Mouse (Mus musculus) retina, adult 2 months (tissue): ENCODE results near the gene Sft2d2.

Experiments used
- DNase-seq: peaks from one replicate; pipeline ENCODE4 v3.0.0-alpha.2; 2012; ENCODE audit warnings: low read depth, low spot score

Gene Sft2d2

DNA sequence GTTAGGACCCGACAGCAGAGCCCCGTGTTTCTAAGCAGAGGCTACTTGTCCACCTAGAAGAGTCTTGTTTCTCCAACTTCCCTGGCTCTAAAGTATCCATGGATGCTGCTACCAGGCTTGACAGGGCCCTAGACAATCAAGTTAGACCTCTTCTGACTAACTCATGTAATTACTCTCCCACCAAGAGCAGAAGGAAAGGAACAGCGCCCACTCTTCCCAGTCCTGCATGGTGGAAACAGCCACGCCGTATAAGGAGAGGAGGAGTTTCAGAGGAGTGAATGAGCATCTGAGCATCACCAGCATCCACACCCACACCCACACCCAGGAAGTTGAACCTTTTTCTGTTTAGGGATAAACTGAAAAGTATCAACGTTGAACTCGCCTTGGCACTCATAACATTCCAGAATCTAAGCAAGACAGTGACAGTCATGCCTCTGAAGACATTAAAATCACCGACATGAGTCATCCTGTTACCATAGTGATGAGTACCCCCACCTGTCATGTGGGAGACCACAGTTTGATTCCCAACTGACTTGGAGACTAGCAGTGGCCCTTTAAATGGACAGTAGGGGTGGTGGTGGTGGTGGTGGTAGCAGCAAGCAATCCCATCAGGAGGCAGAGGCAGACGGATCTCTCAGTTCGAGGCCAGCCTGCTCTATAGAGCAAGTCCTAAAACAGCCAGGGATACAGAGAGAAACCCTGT, 3.5 kb downstream of the Sft2d2 start:
- DNase-seq = no peak

DNA sequence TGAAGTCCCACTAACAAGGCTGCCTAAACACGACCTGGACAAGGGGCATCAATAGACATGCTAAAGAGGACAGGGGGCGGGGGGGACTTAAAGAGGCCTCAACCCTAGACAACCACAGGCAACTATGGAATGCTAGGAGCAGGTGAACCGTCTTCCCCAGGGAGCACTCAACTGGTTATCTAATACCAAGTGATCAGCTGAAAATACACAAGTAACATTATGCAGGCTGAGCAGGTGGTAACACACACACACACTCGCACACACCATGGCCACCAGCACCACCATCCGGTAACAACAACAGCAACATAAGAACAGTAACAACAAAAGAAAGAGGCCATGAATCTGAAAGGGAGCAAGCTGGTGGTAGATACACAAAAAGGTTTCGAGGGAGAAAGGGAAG, 4.2 kb downstream of the Sft2d2 start:
- DNase-seq = no peak

DNA sequence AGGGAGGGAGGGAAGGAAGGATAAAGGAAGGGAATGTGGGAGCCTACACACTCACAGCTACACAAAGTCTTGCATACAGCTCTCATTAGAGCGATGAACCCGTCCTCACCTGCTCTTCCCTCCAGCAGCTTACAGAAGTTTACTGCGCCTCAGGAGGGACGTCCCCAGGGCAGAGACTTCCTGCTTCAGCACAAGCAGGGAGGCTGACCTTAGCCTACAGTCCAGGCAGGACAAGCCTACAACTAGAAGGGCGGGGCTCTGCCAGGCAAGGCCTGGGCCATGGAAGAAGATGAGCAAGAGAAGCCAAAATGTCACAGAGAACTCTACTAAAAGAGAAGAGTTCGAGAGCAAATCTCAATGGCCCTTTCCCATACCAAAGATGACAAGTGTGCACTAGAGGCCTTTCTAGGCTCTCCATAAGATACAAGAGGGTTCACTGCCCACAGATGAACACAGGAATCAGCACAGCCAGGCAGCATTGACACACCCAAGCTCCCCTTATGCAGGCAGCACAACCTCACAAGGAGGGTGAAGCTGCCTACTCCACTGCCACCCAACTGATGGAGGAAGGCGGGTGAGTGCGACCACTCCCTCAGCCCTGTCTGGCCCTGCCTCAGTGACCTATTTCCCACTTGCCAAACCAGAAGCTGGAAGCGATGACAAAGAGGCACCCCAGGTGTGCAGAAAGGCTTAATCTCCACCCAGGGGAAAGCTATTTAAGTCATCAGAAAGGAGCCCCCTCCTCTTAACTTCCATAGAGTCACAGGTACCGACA, 5.2 kb downstream of the Sft2d2 start:
- no peak for DNase-seq

DNA sequence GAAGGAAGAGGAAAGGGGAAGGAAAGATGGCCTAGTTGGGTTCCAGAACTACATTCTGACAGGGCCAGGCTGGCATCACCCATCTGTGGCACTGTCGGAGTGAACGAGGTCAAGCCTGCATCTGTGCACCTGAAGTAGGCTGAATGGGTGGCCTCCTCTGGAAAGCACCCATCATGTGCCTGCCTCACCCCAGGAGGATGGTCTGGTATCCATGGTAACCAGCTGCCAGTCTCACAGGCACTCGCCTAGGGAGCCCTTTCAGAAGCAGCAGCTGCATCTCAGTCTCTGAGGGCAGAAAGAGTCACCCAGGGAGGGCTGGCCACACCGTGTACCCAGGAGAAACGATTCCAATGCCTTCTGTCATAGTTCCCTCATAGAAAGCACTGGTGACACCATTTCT, 6.9 kb downstream of the Sft2d2 start:
- no peak for DNase-seq

DNA sequence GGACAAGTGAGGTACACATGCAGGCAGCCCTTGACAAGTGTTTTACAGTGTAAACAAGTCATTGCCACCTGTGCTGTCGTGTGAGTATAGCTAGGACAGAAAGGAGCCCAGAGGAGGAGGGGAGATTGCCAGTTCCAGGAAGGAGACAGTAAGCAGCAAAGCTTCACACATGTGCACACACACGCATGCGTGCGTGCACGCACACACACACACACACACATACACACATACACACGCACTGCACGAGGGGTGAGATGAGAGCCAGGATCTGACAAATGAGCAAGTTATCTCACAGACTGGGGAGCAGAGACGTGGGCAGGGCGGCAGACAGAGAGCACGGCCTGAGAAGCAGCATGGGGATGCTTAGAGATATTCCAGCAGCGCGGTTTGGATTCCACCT, 7.7 kb downstream of the Sft2d2 start:
- no peak for DNase-seq

DNA sequence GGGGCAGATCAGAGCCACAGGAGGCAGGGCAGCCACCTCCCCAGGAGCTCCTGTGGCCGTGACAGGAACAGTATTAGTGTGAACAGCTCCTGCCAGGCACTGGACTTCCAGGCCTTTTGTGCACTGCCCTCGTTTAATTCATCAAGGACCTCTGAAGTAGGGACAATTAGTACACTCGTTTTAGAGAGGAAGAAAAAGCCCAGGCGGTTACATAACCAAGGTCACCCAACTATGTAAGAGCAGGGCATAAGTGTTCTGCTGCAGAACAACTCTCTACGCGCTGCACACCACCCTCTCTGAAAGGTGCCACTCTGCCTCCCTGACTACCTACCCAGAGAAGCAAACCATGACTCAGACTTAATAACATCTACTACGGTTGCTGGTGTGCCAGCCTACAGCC, 9.1 kb downstream of the Sft2d2 start:
- no peak for DNase-seq

DNA sequence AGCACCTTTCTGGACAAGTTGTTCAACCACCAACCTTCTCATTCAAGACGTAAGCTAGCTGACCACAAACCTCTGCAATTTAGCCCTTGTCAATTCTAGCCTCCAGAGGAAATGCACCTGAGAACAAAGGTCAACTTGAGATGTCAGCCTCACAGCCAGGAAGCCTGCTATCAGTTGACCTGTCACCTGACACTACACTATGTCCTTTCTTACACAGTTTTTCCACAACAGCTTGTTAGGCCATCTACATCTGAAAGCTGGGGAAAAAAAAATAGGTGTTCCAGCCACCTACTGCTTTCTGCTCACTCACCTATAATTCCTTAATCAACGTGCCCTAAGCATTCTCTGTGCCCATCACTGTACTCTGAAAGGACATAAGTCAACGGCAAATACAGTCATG, 10.1 kb downstream of the Sft2d2 start:
- DNase-seq = no peak

DNA sequence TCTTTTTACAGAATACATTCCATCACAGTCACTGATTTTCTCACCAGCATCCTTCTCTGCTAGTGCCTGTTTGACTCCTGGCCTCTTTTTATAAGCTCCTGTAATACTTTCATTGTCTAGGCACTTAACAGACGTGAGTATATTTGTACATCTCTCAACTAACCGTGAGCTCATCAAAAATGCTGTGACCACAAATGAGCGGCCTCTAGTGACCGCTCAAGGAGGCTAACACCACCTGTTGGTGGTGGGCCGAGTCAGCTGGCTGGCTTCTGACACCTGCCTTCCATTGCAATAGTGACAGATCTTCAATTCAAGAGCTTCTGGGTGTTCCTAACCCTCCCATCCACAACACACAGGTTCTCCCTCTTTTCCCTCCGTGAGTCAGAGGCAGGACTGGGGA, 10.8 kb downstream of the Sft2d2 start:
- no peak for DNase-seq

DNA sequence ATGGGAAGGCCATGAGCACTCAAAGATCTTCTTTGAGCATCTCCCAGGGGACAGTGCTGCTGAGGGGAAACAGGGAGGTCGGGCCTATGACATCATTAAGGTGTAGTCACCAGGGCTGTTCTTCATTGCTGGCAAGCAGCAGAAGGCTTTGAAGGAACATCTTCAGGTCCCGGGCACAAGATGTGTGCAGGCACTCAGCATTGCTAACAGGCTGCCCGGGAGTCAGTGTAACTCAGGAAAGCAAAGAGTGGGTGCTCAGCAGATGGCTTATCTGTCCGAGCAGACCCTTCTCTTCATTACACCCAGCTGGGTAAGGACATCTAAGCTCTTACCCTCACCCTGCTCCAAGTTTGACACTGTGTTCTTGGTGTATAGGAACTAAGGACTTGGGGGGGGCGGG, 14.9 kb downstream of the Sft2d2 start:
- no peak for DNase-seq

DNA sequence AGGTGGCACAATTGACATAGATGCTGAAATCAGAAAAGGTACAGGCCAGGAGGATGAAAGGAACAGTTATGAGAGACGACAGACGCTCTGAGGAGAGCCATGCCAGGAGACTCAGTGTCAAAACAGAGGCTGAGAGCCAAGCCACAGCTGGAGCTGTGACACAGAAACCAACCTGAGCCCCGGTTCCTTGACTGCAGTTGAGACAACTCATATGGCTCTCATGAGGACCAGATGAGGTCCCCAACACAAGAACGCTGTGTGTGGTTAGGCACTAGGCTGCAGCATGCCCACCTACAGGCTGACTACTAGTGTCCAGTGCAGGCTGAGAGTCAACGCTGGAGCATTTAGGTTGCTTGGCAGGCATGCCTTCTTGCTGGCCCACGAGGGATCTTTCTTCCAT, 16.2 kb downstream of the Sft2d2 start:
- DNase-seq = no peak

DNA sequence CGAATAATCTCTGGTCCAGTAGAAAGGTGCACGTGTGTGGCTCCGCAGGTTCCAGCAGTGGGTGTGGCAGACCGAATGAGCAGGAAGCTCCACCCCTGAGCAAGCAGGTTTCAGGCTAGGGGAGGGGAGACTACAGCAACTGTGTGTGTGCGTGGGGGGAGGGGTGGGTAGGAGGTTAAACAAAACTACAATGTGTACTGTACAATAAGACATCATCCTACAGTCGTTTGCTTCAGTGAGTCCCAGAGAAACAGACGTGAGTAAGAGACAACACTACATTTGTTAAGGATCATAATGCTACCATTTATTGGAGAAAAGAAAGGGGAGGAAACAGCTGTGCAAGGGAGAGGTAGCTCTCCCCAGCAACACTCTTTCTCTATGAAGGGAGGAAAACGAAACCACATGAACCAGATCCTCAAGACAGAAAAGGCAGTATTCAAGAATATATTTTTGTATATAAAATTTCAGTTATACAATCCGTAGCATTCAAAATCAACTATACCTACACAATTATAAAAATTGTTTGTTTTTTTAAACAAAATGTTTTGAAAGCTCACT, 20.1 kb downstream of the Sft2d2 start:
- no peak for DNase-seq

DNA sequence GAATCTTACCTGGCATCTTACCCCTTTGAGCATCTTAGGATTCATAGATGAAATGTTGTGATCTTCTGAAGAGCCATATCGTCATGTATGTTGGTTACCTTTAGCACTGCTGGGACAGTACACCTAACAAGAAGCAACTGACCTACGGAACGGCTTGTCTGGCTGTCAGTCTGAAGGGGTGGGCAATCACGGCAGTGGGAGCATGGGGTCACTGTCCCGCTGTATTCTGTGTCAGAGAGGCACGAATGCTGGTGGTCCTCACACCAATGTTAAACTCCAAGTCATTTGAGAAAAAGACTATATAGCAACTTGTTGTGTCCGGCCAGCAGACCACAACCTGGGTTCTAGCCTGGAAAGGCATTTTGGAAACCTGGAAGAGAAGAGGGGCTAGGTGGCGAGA, 23.0 kb downstream of the Sft2d2 start:
- DNase-seq = no peak

DNA sequence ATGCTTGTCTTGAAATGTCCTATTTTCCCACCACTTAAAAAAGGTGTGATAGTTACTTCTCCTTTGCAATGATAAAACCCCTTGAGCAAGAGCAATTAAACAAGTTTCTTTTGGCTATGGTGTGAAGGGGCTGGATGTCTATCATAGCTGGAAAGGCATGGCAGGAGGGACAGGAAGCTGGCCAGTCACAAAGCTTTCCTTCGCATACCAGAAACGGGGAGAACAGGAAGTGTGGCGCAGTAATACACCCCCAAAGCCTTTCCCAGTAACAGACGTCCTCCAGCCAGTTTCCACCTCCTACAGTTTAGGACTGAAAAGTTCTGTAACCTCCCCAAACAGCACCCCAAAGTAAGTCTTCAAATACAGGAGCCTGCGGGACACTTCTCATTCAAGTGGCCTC, 24.1 kb downstream of the Sft2d2 start:
- DNase-seq = no peak

DNA sequence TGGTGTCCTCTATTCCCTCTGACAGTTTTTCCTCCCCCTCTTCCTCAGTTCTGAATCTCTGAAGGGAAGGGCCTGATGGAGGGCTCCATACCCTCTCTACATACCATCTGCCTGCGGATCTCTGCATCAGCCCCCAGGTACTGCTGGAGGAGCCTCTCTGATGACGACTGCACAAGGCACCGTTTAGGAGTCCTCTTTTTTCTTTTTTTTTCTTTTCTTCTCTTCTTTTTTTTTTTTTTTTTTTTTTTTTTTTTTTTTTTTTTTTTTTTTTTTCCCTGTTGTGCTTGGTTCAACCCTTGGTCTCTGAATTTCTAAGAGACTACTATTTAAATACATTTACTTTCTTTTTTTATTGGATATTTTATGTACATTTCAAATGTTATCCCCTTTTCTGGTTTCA, 24.8 kb downstream of the Sft2d2 start:
- no peak for DNase-seq

DNA sequence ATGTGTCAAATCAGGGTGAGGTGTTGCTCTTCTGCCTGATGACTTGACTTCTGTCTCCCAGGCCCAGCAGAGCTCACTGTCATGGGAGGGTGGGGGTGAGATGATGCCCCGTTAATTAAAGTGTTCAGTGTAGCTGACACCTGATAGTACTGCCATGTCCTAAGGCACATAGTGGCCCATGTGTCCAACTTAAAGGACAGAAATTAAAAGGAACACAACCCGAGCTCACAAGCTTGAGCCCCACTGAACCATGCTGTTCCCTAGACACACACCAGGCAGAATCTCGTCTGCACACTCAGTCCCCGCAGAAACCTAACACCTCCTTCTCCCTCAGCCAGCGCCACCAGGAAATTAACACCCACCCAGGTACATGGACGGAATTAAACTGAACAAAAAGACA, 29.3 kb downstream of the Sft2d2 start:
- DNase-seq = no peak

DNA sequence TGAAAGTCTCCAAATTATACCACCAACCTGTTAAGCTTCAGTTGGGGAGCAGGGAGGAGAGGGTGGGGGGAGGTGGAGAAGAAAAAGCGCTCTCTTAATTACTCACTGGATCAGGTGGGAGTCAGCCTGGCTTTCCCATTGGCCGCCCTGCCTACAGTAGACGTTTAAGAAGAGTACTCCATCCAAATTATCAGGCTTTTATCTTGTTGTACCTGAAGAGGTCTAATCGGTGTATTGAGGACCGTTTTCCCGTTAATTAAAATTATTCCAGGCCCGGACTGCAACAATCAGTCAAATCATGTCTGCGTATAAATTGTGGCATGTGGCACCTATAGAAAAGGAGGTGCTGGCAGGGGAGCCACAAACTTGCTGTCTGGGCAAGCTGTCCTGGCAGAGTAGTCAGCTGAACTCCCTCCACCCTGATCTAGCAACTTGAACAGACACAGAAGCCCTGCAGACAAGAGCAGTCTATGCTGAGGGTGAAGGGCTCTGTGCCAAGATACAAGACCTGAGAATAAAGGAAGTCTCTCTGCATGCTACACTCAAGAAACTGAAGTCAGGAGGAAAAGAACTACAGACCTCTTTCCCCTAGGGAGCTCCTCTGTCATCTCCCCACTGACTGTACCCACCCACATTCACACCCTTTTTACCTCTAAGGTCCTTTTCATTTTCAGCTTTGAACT, 33.4 kb downstream of the Sft2d2 start, which contains the start of gene Tbx19:
Gene Tbx19 (minus strand): TSS at position 51 of the 683 bp plus-strand sequence.
- no peak for DNase-seq

DNA sequence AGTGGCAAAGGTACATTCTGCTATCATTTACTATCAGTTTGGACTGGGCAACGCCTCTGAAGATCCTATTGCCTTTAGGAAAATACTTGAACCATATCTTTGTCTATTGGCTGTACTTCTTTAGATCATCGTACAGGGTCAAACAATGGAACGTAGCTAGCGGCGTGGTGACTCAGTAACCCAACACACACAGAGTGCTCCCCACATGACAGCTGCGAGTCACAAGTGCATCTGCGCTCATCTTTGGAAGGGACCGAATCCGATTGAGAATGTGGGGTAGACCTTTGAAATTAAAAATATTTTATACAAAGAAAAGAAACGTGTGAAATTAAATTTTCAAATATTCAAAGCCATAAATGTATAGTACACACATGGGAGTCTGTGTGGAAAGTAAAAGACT, 35.4 kb downstream of the Sft2d2 start:
- no peak for DNase-seq

DNA sequence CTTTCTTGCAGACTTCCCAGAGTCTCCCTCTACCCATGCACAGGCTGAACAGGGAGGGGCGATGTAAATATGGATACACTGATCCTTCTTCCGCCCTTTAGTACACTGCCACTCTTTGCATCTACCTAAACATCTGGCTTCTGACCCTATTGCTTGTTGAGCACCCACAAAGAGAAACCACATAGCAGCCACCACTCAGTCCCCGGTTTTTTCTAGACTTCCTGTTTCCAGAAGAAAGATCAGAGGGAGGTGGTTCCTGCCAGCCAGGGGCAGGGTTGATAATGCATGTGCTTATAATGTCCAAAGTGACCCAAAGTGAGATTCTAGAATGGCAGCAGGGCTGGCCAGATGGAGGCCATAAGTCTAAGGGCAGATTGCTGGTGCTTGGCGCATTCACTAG, 40.1 kb downstream of the Sft2d2 start:
- DNase-seq = no peak

DNA sequence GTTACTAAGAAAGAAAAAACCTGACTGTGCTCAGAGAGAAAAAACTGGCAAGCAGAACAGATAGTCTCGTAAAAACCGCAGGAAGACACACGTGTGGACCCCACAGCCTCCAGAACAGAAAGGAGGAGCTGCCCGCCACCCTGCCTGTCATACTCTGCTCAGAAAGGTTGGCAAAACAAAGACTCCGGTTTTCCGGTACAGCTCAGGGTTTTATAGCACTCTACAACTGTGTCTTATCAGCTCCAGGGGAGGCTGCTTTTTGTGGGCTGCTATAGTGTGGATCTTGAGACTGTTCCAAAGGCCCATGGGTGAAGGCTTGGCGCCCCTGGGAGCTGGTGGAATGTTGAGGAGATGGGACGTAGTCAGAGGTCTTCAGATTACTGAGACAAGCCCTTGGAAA, 43.0 kb downstream of the Sft2d2 start:
- DNase-seq = no peak

DNA sequence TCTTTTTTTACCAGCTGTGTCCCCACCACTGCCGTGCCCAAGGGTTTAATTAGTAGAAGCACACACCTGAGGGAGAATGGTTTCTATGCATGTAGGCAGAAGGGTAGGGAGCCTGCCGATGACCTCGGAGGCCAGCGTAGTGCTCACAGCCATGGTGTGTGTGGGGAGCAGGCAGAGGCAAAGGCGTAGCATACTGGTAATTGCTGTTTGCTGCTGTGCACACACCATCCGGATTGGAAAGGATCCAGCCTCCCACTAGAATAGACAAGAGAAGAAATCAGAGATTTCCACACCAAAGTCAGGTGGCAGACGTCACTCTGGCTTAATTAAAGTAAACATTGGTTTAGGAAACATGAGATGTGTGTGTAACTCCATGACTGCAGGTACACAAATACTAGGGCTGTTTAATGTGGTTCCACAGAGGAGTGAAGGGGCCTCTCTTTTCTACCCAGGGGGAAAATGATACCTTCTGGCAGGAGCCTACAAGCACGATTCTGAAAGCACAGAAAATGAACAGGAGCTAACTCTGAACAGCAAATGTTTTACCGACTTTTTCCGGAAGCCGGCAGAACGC, 51.8 kb downstream of the Sft2d2 start:
- no peak for DNase-seq

DNA sequence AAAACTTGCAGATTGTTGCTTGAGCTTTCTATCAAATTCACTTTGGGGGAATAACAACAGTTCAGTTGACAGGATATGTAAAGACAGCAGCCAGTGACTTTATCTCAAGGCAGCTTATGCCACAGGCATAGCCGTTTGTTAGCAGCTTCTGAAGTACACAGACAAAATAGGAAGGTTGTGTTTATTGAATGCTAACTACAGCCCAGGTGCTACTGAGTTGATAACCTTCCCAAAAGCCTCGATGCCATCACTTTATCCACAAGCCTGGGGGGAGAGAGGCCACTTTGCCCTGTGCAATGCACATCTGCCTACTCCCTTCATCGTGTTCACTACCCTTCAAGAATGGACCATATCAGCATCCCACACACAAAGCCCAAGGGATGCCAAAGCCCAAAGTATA, 54.0 kb downstream of the Sft2d2 start:
- DNase-seq = no peak

DNA sequence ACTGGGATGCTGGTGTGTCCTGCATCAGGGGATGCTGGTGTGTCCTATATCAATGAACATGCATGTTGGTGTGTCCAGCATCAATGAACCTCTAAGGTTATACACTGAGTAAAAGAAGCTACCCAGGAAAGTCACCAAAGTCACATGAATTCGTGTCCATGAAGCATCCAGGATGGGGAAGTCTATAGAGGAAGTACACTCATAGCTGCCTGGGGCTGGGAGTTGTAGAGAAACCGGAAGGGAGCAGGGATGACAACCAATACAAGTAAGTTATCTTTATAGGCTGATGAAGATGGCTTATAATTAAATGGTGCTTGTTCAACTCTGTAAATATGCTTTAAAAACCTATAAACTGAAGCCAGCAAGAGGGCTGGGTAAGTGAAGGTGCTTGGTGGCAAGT, 60.4 kb downstream of the Sft2d2 start:
- no peak for DNase-seq
